Mouse (Mus musculus) hindbrain, embryonic 16.5 days (tissue): Measurements from ENCODE around the gene Hs6st2. TPM values are rescaled to one million over a fixed set of nuclear protein-coding genes. Genes with fewer than 3 reads are reported as not detected.
A peak's percentile ranks its signal among the peaks of the same experiment; 100 is the strongest.

Experiments
- ATAC-seq: fragments of 200-750 bp; cut with Nextera tagmentation; 2 replicates; pipeline ENCODE4 v1.8.0; 2017; ENCODE audit warnings: moderate TSS enrichment, moderate library complexity
- H3K27ac ChIP-seq: fragments of 300-500 bp; sonication (generic); 2 replicates; pipeline ENCODE4 v1.5.1; 2014; ENCODE audit warnings: low read depth, mild to moderate bottlenecking, control low read depth, low read length, moderate library complexity
- H3K27me3 ChIP-seq: fragments of 300-500 bp; sonication (generic); replicated peaks from 2 replicates; pipeline ENCODE4 v1.6.1; 2014; ENCODE audit warnings: low read length; ENCODE audit not compliant: control insufficient read depth, insufficient read depth
- H3K36me3 ChIP-seq: fragments of 300-500 bp; sonication (generic); 2 replicates; pipeline ENCODE4 v1.6.1; 2014; ENCODE audit warnings: mild to moderate bottlenecking, low read length, moderate library complexity, mixed read lengths; ENCODE audit not compliant: control insufficient read depth, insufficient read depth
- H3K4me1 ChIP-seq: fragments of 300-500 bp; sonication (generic); 2 replicates; pipeline ENCODE4 v1.6.1; 2014; ENCODE audit warnings: low read depth, low read length; ENCODE audit not compliant: control insufficient read depth, insufficient read depth
- H3K4me2 ChIP-seq: fragments of 300-500 bp; sonication (generic); 2 replicates; pipeline ENCODE4 v1.6.1; 2014; ENCODE audit warnings: mild to moderate bottlenecking, low read length, control low read depth, moderate library complexity
- H3K4me3 ChIP-seq: fragments of 300-500 bp; sonication (generic); 2 replicates; pipeline ENCODE4 v1.5.1; 2014; ENCODE audit warnings: mild to moderate bottlenecking, low read length, control low read depth, moderate library complexity
- H3K9ac ChIP-seq: fragments of 300-500 bp; sonication (generic); 2 replicates; pipeline ENCODE4 v1.6.1; 2014; ENCODE audit warnings: low read depth, mild to moderate bottlenecking, control low read depth, low read length, moderate library complexity
- H3K9me3 ChIP-seq: fragments of 300-500 bp; sonication (generic); 2 replicates; pipeline ENCODE4 v1.6.1; 2014; ENCODE audit warnings: mild to moderate bottlenecking, low read length, moderate library complexity; ENCODE audit not compliant: control insufficient read depth
- WGBS: fragments of 180-500 bp; shearing (Covaris S2); extraction: QIAGEN DNeasy Blood & Tissue Kit; methylation state at CpG from one replicate; pipeline ENCODE4 v1.1.7; 2014; 5-methylcytosine and 5-hydroxymethylcytosine counted together
- polyA plus RNA-seq: library from polyadenylated mRNA; unstranded; fragments of >200 nt; fragmentation: Nextera tagmentation; extraction: Ambion mirVana; gene quantifications from 2 replicates; pipeline ENCODE4 v1.2.1, GENCODE M21; 2015

The Hs6st2 gene
- polyA plus RNA-seq, 1 experiment from 2014 or later, result 52.1 TPM

DNA sequence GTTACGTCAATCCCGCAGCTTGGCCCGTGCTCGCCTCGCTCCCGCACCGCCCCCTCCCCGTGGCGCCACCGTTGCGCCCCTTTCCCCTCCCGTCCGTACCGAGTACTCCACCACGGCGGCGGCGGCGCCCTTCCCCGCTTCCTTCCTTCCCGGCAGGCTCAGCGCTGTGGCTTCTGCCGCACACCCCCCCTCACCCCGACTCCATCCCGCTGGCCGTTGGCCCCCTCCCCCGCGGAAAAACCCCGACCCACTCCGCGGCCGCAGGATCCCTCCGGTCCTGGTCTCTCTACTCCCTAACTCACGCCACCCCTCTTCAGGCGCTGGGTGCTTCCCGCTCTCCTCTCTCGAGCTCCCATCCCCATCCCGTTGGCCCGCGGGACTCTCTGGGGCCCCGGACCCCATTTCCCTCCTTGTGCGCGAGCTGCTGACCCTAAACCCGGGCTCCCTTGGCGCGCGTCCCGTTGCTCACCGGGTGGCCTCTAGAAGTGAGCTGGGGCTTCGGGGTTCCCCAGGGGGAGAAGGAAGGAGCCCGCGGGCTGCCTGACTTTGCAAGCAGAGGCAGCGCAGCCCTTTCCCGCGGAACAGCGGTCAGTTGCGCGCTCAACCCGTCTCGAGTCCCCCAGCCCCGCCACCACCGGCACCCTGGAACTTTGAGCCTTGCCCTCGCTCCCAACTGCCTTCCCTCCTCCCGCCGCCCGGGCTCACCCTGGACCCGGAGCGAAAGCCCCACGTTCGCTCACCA is 1.1 kb downstream of the Hs6st2 start:
- WGBS, result 14% methylated on average over 25 of the region's 70 CpGs
- H3K9ac ChIP-seq, result peak overlapping the region; percentile 64
- H3K9me3 ChIP-seq, result no peaks in the 10 kb centered on the region
- H3K4me3 ChIP-seq, result peak overlapping the region; percentile 57
- peak; percentile 86 for ATAC-seq
- no peaks in the 10 kb centered on the region for H3K4me1 ChIP-seq
- H3K27ac ChIP-seq, result peak overlapping the region; percentile 70; the same call in 1 of the 2 replicates
- no peaks in the 10 kb centered on the region for H3K36me3 ChIP-seq
- H3K4me2 ChIP-seq, result peak overlapping the region; percentile 81
- H3K27me3 ChIP-seq, result no peaks in the 10 kb centered on the region; the same call in 1 of the 2 replicates

DNA sequence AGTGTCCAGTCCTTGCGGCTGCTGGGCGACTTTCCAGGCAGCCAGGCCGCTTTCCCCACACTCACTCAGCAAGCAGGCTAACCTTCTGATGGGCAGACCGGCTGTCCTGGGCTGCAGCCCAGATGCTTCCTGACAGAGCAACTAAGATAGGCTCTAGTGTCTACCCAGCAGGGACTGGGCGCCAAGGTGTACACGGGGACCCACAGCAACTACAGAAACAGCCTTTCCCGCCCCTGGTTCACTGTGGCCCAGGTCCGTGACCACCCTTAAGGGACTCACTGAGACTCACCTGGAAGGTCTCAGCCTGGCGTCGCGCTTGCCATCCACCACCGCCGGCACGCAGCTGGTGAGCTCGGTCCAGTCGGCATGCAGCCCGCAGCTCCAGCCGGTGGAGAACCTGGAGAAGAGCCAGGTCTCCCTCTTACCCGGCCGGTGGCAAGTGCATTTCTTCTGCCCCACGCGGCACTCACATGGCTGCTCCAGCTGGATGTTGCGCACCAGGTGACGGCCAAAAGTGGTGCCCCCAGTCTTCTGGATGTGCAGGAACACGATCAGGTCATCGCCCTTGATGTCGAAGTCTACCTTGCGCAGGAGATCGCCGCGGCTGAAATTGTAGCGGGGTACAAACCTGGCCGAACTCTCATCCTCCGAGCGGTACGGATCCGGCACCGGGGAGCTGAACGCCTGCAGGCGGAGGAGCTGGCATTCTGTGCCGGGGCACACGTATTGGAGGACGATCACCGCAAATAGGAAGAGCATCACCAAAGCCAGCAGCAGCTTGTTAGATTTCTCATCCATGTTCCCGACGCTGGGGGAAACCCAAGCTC is 1.8 kb downstream of the Hs6st2 start:
- Histone ChIP-seq H3K27ac (0 out of 2 replicates have a peak overlapping the region, but pooled peaks have one; percentile 12), H3K27me3 (no peaks in the 10 kb centered on the region; the same call in 1 of the 2 replicates), H3K9me3 (no peaks in the 10 kb centered on the region), H3K4me2 (peak overlapping the region; percentile 81), H3K36me3 (no peaks in the 10 kb centered on the region), H3K4me3 (peak overlapping the region; percentile 57), H3K9ac (peak overlapping the region; percentile 64), H3K4me1 (no peaks in the 10 kb centered on the region)
- 25% methylated on average over 46 of the region's 46 CpGs for WGBS
- ATAC-seq, result peak; percentile 50

DNA sequence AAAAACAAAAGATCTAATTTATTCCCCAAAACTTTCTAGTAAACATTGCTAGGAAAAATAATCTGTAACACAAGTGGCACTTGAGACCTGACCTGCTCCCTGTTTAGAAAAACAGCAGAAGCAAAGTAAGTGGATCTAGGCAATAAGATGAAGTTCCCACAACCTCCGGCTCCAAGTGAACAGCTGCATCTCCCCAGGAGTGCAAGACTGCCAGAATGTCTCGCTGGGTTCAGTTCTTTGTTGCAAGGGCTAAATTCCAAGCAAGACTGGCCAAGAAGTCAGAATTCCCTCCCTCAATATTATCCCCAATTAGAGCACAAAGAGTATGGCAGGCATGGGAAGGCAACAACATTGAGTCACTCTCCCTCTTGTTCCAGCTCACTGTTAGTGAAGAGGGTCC is 23.4 kb downstream of the Hs6st2 start:
- H3K36me3 ChIP-seq, result no peaks in the 10 kb centered on the region
- no peak overlapping the region for H3K4me3 ChIP-seq
- H3K27ac ChIP-seq, result no peak overlapping the region
- ATAC-seq, result no peak; the same call in 1 of the 2 replicates
- H3K4me2 ChIP-seq, result no peak overlapping the region
- H3K27me3 ChIP-seq, result no peaks in the 10 kb centered on the region
- H3K9me3 ChIP-seq, result no peaks in the 10 kb centered on the region
- no peaks in the 10 kb centered on the region for H3K4me1 ChIP-seq
- WGBS, result 21% methylated on average over 2 of the region's 2 CpGs
- no peak overlapping the region for H3K9ac ChIP-seq

DNA sequence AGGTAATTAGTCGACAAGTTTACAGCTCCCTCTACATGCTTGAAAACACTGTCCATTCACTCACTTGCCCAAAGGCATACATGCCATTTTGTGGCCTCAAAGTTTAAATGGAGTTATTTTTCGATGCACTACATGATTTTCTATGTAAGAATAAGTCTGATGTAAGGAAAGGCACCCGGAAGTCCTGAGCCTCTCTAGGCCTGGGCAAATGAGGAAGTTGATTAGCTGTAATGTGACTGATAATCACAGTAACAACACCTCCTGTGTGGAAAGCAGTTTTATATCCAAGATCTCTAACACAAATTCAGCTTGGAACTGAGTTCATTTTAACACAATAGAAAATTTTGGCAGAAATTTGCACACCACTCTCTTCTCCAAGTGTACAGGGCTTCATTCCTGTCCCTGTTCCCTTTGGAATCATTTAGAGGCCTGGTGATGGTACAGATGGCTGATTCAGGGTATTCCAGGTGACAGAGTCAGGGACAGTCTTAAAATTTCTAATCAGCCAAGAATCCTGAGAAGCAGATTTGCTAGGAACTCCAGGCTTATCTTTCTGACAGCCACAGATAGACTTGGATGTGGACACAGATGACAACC is 38.9 kb downstream of the Hs6st2 start:
- ATAC-seq, result no peak
- Histone ChIP-seq H3K4me1 (no peaks in the 10 kb centered on the region), H3K27me3 (no peaks in the 10 kb centered on the region), H3K9ac (no peak overlapping the region), H3K36me3 (no peaks in the 10 kb centered on the region), H3K4me2 (no peak overlapping the region), H3K4me3 (no peak overlapping the region), H3K9me3 (no peaks in the 10 kb centered on the region), H3K27ac (no peak overlapping the region)
- 86% methylated on average over 3 of the region's 3 CpGs for WGBS

DNA sequence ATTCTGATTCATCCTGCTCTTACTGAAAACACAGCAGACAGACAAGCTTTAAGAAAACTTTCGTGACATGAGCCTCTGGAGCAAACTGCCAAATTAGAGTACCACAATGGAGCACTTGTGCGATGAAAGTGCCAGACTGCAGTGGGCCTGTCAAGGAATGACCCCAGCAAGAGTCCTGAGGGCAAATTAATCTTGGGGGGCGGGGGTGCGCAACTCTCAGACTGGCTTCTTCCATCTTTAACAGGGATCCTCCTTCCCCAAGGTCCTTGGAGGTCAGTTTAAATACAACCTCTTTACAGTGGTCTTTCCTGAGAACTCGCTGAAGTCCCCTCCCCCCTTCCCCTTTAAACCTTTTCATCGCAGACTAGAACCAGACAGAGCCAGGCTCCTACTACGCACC is 45.9 kb downstream of the Hs6st2 start:
- Histone ChIP-seq H3K9me3 (no peaks in the 10 kb centered on the region), H3K4me2 (no peak overlapping the region), H3K4me3 (no peak overlapping the region), H3K4me1 (no peaks in the 10 kb centered on the region), H3K27ac (no peak overlapping the region), H3K36me3 (no peaks in the 10 kb centered on the region), H3K27me3 (no peaks in the 10 kb centered on the region), H3K9ac (no peak overlapping the region)
- 62% methylated on average over 7 of the region's 7 CpGs for WGBS
- ATAC-seq, result no peak

DNA sequence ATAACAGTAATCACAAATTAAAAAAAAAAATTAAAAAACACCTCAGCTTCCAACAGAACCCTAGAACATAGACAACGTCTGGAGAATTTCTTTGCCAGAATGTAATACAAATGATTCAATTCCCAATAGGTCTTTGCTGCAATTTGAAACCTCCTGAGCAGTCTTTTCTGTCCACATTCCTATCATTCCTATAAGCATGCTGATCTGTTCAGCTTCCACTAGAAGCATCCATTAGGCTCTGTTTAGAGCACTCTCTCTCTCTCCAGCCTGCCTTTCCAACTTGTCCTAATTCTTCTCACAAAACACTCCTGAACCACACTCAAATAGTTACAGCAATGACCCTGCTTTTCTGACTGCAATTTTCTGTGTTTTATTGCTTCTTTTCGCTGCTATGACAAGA is 50.3 kb downstream of the Hs6st2 start:
- no peak overlapping the region for H3K4me3 ChIP-seq
- no peak for ATAC-seq
- H3K4me1 ChIP-seq, result no peaks in the 10 kb centered on the region
- WGBS, result 55% methylated on average over 2 of the region's 2 CpGs
- H3K9me3 ChIP-seq, result no peaks in the 10 kb centered on the region
- H3K27me3 ChIP-seq, result no peaks in the 10 kb centered on the region
- H3K9ac ChIP-seq, result no peak overlapping the region
- no peaks in the 10 kb centered on the region for H3K36me3 ChIP-seq
- H3K27ac ChIP-seq, result no peak overlapping the region
- no peak overlapping the region for H3K4me2 ChIP-seq

DNA sequence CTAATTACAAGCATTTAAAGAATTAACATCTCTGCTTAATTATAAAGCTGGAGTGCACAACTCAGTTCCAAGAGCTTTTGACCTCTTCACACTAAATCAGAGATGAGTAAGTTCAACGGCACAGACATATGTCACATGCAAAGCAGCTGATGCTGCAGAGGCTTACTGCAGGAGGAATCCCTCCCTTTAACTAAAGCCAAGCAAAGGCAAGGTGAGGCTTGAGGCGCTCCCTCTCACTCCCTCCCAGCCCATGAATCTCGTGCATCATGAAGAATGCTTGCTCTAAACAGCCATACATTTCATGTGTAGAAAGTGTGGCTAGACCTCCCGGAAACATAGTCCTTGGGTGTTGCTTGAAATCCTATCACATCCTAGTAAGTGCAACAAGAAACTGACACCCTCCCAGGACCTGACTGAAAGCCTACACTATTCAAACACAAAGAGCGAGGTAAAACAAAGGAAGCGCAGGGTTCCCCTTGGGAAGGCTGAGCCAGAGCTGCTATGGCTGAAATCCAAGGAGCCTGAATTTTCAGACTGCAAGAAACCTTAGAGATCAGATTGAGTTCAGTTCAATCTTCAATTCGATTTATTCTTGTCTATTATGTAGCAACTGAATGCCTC is 67.2 kb downstream of the Hs6st2 start:
- H3K4me1 ChIP-seq, result no peaks in the 10 kb centered on the region
- H3K27me3 ChIP-seq, result no peaks in the 10 kb centered on the region
- no peak overlapping the region for H3K9ac ChIP-seq
- H3K27ac ChIP-seq, result no peak overlapping the region
- no peaks in the 10 kb centered on the region for H3K36me3 ChIP-seq
- H3K9me3 ChIP-seq, result no peaks in the 10 kb centered on the region
- 19% methylated on average over 7 of the region's 7 CpGs for WGBS
- peak; percentile 58; the same call in 1 of the 2 replicates for ATAC-seq
- no peak overlapping the region for H3K4me2 ChIP-seq
- H3K4me3 ChIP-seq, result no peak overlapping the region

DNA sequence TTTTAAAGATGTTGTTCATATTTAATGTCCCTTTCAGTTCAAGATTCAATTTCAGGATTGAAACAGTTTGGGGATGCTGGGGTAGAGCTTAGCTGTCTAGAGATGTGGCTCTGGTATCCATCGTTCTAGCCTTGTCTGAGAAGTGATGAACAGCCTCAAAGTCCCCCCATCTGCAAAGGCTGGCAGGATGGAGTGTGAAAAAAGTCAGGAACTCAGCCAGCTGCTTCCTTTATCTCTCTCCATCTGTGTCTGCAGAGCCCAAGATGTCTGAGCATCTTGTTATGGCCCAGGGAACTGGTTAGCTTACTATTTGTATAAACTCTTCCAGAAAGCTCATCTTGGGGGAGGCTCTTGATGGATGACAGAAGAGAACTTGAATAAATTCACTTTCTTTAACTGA is 70.9 kb downstream of the Hs6st2 start:
- no peak overlapping the region for H3K4me2 ChIP-seq
- 61% methylated on average over 1 of the region's 1 CpGs for WGBS
- no peak overlapping the region for H3K4me3 ChIP-seq
- H3K9ac ChIP-seq, result no peak overlapping the region
- no peak for ATAC-seq
- H3K27ac ChIP-seq, result no peak overlapping the region
- H3K27me3 ChIP-seq, result no peaks in the 10 kb centered on the region
- H3K9me3 ChIP-seq, result no peaks in the 10 kb centered on the region
- H3K4me1 ChIP-seq, result no peaks in the 10 kb centered on the region
- H3K36me3 ChIP-seq, result no peaks in the 10 kb centered on the region
